Mouse (Mus musculus) embryonic facial prominence, embryonic 12.5 days (tissue): ENCODE measurements around the gene Dscam. TPM values are rescaled to one million over a fixed set of nuclear protein-coding genes. Genes with fewer than 3 reads are reported as not detected.

ENCODE experiments used
- ATAC-seq: fragments of 200-750 bp; cut with Nextera tagmentation; 2 replicates; pipeline ENCODE4 v1.8.0; 2017; ENCODE audit not compliant: insufficient number of reproducible peaks, insufficient read depth, low FRiP score, low TSS enrichment
- H3K27ac ChIP-seq: fragments of 300-500 bp; sonication (generic); 2 replicates; pipeline ENCODE4 v1.5.1; 2016; ENCODE audit warnings: mild to moderate bottlenecking
- H3K27me3 ChIP-seq: fragments of 300-500 bp; sonication (generic); 2 replicates; pipeline ENCODE4 v1.6.1; 2016; ENCODE audit warnings: mild to moderate bottlenecking, moderate library complexity
- H3K36me3 ChIP-seq: fragments of 300-500 bp; sonication (generic); 2 replicates; pipeline ENCODE4 v1.6.1; 2016; ENCODE audit warnings: mild to moderate bottlenecking
- H3K4me1 ChIP-seq: fragments of 300-500 bp; sonication (generic); 2 replicates; pipeline ENCODE4 v1.6.1; 2016
- H3K4me2 ChIP-seq: fragments of 300-500 bp; sonication (generic); replicated peaks from 2 replicates; pipeline ENCODE4 v1.6.1; 2016; ENCODE audit warnings: mild to moderate bottlenecking, moderate library complexity
- H3K4me3 ChIP-seq: fragments of 300-500 bp; sonication (generic); 2 replicates; pipeline ENCODE4 v1.5.1; 2016; ENCODE audit warnings: mild to moderate bottlenecking
- H3K9ac ChIP-seq: fragments of 300-500 bp; sonication (generic); 2 replicates; pipeline ENCODE4 v1.6.1; 2016; ENCODE audit warnings: mild to moderate bottlenecking, moderate library complexity
- H3K9me3 ChIP-seq: fragments of 300-500 bp; sonication (generic); 2 replicates; pipeline ENCODE4 v1.6.1; 2016; ENCODE audit warnings: mild to moderate bottlenecking, moderate library complexity
- WGBS: fragments of 180-500 bp; shearing (Covaris S2); methylation state at CpG from one replicate; pipeline ENCODE4 v1.1.7; 2016; 5-methylcytosine and 5-hydroxymethylcytosine counted together
- polyA plus RNA-seq: library from polyadenylated mRNA; unstranded; fragments of >200 nt; fragmentation: Nextera tagmentation; extraction: Ambion mirVana; gene quantifications from 2 replicates; pipeline ENCODE4 v1.2.1, GENCODE M21; 2016

The Dscam gene
- polyA plus RNA-seq, 1 experiment from 2014 or later: 0.42 TPM

- 88% methylated on average over 2 of the region's 2 CpGs for WGBS
- Histone ChIP-seq H3K36me3 (no peaks in the 10 kb centered on the region), H3K9me3 (no peaks in the 10 kb centered on the region), H3K27me3 (no peaks in the 10 kb centered on the region), H3K4me2 (no peak overlapping the region), H3K9ac (no peak overlapping the region), H3K4me1 (no peaks in the 10 kb centered on the region), H3K4me3 (no peak overlapping the region), H3K27ac (no peak overlapping the region)
- 0 out of 2 replicates have a peak, but pooled peaks have one; percentile 52 for ATAC-seq
Measured at GRCm38 (mm10) chr16:96723066-96723669, 447.4 kb downstream of the Dscam start.

GRCm38 (mm10) chr16:96722135-96722534 lies 448.4 kb downstream of the Dscam start:
- Histone ChIP-seq H3K36me3 (no peaks in the 10 kb centered on the region), H3K9ac (no peak overlapping the region), H3K4me1 (no peaks in the 10 kb centered on the region), H3K4me3 (no peak overlapping the region), H3K9me3 (no peaks in the 10 kb centered on the region), H3K27ac (no peak overlapping the region), H3K4me2 (no peak overlapping the region), H3K27me3 (no peaks in the 10 kb centered on the region)
- WGBS: 66% methylated on average over 3 of the region's 3 CpGs
- ATAC-seq: no peak

GRCm38 (mm10) chr16:96721241-96721640 lies 449.3 kb downstream of the Dscam start:
- H3K27me3 ChIP-seq: no peaks in the 10 kb centered on the region
- WGBS: 71% methylated on average over 9 of the region's 9 CpGs
- no peak overlapping the region for H3K27ac ChIP-seq
- no peak overlapping the region for H3K4me3 ChIP-seq
- H3K4me2 ChIP-seq: no peak overlapping the region
- H3K9ac ChIP-seq: no peak overlapping the region
- no peaks in the 10 kb centered on the region for H3K9me3 ChIP-seq
- no peak for ATAC-seq
- H3K36me3 ChIP-seq: no peaks in the 10 kb centered on the region
- H3K4me1 ChIP-seq: no peaks in the 10 kb centered on the region

GRCm38 (mm10) chr16:96720666-96721065 lies 449.9 kb downstream of the Dscam start:
- no peaks in the 10 kb centered on the region for H3K4me1 ChIP-seq
- no peak overlapping the region for H3K9ac ChIP-seq
- no peaks in the 10 kb centered on the region for H3K27me3 ChIP-seq
- H3K4me2 ChIP-seq: no peak overlapping the region
- no peaks in the 10 kb centered on the region for H3K36me3 ChIP-seq
- no peak for ATAC-seq
- H3K4me3 ChIP-seq: no peak overlapping the region
- H3K9me3 ChIP-seq: no peaks in the 10 kb centered on the region
- H3K27ac ChIP-seq: no peak overlapping the region
- 71% methylated on average over 5 of the region's 5 CpGs for WGBS

- no peaks in the 10 kb centered on the region for H3K27me3 ChIP-seq
- WGBS: 0% methylated on average over 2 of the region's 2 CpGs
- no peaks in the 10 kb centered on the region for H3K9me3 ChIP-seq
- no peaks in the 10 kb centered on the region for H3K4me1 ChIP-seq
- H3K36me3 ChIP-seq: no peaks in the 10 kb centered on the region
- H3K4me2 ChIP-seq: no peak overlapping the region
- H3K9ac ChIP-seq: no peak overlapping the region
- no peak overlapping the region for H3K4me3 ChIP-seq
- ATAC-seq: no peak
- H3K27ac ChIP-seq: no peak overlapping the region
Measured at GRCm38 (mm10) chr16:96718221-96718620, 452.3 kb downstream of the Dscam start.

GRCm38 (mm10) chr16:96716633-96717032 lies 453.9 kb downstream of the Dscam start:
- H3K27ac ChIP-seq: no peak overlapping the region
- H3K4me2 ChIP-seq: no peak overlapping the region
- H3K4me3 ChIP-seq: no peak overlapping the region
- no peak overlapping the region for H3K9ac ChIP-seq
- no peaks in the 10 kb centered on the region for H3K36me3 ChIP-seq
- H3K27me3 ChIP-seq: no peaks in the 10 kb centered on the region
- ATAC-seq: no peak
- H3K9me3 ChIP-seq: no peaks in the 10 kb centered on the region
- 87% methylated on average over 2 of the region's 2 CpGs for WGBS
- no peaks in the 10 kb centered on the region for H3K4me1 ChIP-seq

- Histone ChIP-seq H3K4me3 (no peak overlapping the region), H3K27ac (no peak overlapping the region), H3K36me3 (no peaks in the 10 kb centered on the region), H3K27me3 (no peaks in the 10 kb centered on the region), H3K4me2 (no peak overlapping the region), H3K4me1 (no peaks in the 10 kb centered on the region), H3K9ac (no peak overlapping the region), H3K9me3 (no peaks in the 10 kb centered on the region)
- no peak for ATAC-seq
- 41% methylated on average over 4 of the region's 4 CpGs for WGBS
Measured at GRCm38 (mm10) chr16:96711935-96712334, 458.6 kb downstream of the Dscam start.

GRCm38 (mm10) chr16:96700551-96700950 lies 470.0 kb downstream of the Dscam start:
- no peaks in the 10 kb centered on the region for H3K9me3 ChIP-seq
- no peak for ATAC-seq
- H3K9ac ChIP-seq: no peak overlapping the region
- H3K27me3 ChIP-seq: no peaks in the 10 kb centered on the region
- no peak overlapping the region for H3K27ac ChIP-seq
- H3K4me2 ChIP-seq: no peak overlapping the region
- H3K4me3 ChIP-seq: no peak overlapping the region
- WGBS: 79% methylated on average over 3 of the region's 3 CpGs
- H3K4me1 ChIP-seq: no peaks in the 10 kb centered on the region
- H3K36me3 ChIP-seq: no peaks in the 10 kb centered on the region

GRCm38 (mm10) chr16:96695882-96696281 lies 474.7 kb downstream of the Dscam start:
- no peaks in the 10 kb centered on the region for H3K9me3 ChIP-seq
- H3K36me3 ChIP-seq: no peaks in the 10 kb centered on the region
- H3K9ac ChIP-seq: no peak overlapping the region
- 80% methylated on average over 4 of the region's 4 CpGs for WGBS
- H3K27ac ChIP-seq: no peak overlapping the region
- no peak for ATAC-seq
- H3K27me3 ChIP-seq: no peaks in the 10 kb centered on the region
- no peaks in the 10 kb centered on the region for H3K4me1 ChIP-seq
- H3K4me3 ChIP-seq: no peak overlapping the region
- no peak overlapping the region for H3K4me2 ChIP-seq

- WGBS: 82% methylated on average over 6 of the region's 6 CpGs
- Histone ChIP-seq H3K27me3 (no peaks in the 10 kb centered on the region), H3K4me1 (no peaks in the 10 kb centered on the region), H3K9ac (no peak overlapping the region), H3K4me2 (no peak overlapping the region), H3K36me3 (no peaks in the 10 kb centered on the region), H3K27ac (no peak overlapping the region), H3K9me3 (no peaks in the 10 kb centered on the region), H3K4me3 (no peak overlapping the region)
- ATAC-seq: no peak
Measured at GRCm38 (mm10) chr16:96691576-96691975, 479.0 kb downstream of the Dscam start.

GRCm38 (mm10) chr16:96690052-96690451 lies 480.5 kb downstream of the Dscam start:
- no peak for ATAC-seq
- Histone ChIP-seq H3K4me1 (no peaks in the 10 kb centered on the region), H3K27me3 (no peaks in the 10 kb centered on the region), H3K9ac (no peak overlapping the region), H3K27ac (no peak overlapping the region), H3K36me3 (no peaks in the 10 kb centered on the region), H3K9me3 (no peaks in the 10 kb centered on the region), H3K4me3 (no peak overlapping the region), H3K4me2 (no peak overlapping the region)
- WGBS: 20% methylated on average over 1 of the region's 2 CpGs

GRCm38 (mm10) chr16:96689419-96689818 lies 481.1 kb downstream of the Dscam start:
- no peak overlapping the region for H3K27ac ChIP-seq

GRCm38 (mm10) chr16:96685065-96685464 lies 485.5 kb downstream of the Dscam start:
- Histone ChIP-seq H3K9me3 (no peaks in the 10 kb centered on the region), H3K4me2 (no peak overlapping the region), H3K4me3 (no peak overlapping the region), H3K27ac (no peak overlapping the region), H3K4me1 (no peaks in the 10 kb centered on the region), H3K9ac (no peak overlapping the region), H3K27me3 (no peaks in the 10 kb centered on the region), H3K36me3 (no peaks in the 10 kb centered on the region)
- WGBS: 89% methylated on average over 14 of the region's 14 CpGs
- ATAC-seq: no peak

More at GRCm38 (mm10) chr16:96689419-96689818, 481.1 kb downstream of the Dscam start:
- Histone ChIP-seq H3K9me3 (no peaks in the 10 kb centered on the region), H3K4me1 (no peaks in the 10 kb centered on the region), H3K4me2 (no peak overlapping the region), H3K27me3 (no peaks in the 10 kb centered on the region), H3K36me3 (no peaks in the 10 kb centered on the region), H3K9ac (no peak overlapping the region), H3K4me3 (no peak overlapping the region)
- ATAC-seq: no peak
- WGBS: 54% methylated on average over 1 of the region's 1 CpGs
